Mouse (Mus musculus): ENCODE results near the gene Shisa8.

DNA sequence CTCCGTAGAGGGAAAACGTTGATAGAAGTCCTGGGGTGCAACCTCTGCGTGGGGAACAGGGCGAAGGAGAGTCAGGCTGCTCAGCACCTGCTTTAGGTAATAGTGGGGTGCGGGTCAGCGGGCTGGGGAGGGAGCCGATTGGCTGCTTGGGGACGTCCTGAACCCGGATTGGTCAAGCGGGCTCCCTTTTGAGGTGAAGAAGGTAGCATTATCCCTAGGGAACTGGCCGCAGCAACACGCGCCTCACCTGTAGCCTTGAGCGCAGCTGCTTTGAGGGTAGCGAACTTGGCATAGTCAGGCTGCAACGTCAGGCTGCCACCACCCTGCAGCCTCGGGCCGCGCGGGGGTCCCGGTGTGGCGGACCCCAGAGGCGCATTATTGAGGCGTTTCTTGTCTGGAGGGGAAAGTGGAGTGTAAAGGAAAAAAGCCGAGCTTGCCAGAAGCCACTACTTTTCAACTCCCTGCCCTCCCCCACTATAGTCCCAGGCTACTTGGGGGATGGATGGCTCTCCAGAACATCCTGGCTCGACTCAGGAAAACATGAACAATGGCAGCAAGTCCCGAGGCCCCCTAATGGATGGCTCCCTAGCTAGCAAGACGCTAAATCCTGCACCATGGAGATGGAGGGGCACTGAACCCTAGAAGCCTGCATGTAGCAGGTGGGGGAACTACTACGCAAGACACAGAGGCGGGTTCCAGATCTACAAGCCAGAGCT, 5.0 kb downstream of the Shisa8 start:
- TF ChIP-seq POLR2A (IDR thresholded peaks at IDR 0.05; ENCODE audit: borderline replicate concordance, insufficient read depth, low read length) (no peak), CTCF (IDR thresholded peaks at IDR 0.05; ENCODE audit: borderline replicate concordance, insufficient read depth, low read depth, low read length) (no peak)

All from cerebellum, adult 2 months (tissue).